Mouse (Mus musculus) macrophage (primary cell): ENCODE measurements around the gene Lyve1. TPM values are rescaled to one million over a fixed set of nuclear protein-coding genes. Genes with fewer than 3 reads are reported as not detected.

Experiments
- H3K27ac ChIP-seq: fragments of 350-480 bp; formaldehyde crosslinking; 2 replicates; pipeline ENCODE4 v1.9.0; 2021
- H3K36me3 ChIP-seq: fragments of 350-480 bp; formaldehyde crosslinking; 2 replicates; pipeline ENCODE4 v1.9.0; 2021; ENCODE audit errors: inconsistent target
- H3K4me3 ChIP-seq: fragments of 350-480 bp; formaldehyde crosslinking; 2 replicates; pipeline ENCODE4 v1.9.0; 2021; ENCODE audit errors: inconsistent target
- H3K79me2 ChIP-seq: fragments of 350-480 bp; formaldehyde crosslinking; 2 replicates; pipeline ENCODE4 v1.9.0; 2021; ENCODE audit errors: inconsistent target
- WGBS: methylation state at CpG from one replicate; pipeline ENCODE4 v1.1.7; 2026; ENCODE audit warnings: inconsistent platforms; ENCODE audit not compliant: missing documents; 5-methylcytosine and 5-hydroxymethylcytosine counted together
- polyA plus RNA-seq: library from polyadenylated mRNA; stranded (reverse); fragments of 250-400 nt; gene quantifications from 3 replicates; pipeline ENCODE4 v1.2.4, GENCODE M21; 2018; ENCODE audit warnings: inconsistent platforms

Gene Lyve1
- polyA plus RNA-seq, 1 experiment from 2014 or later: 0.11 TPM

DNA sequence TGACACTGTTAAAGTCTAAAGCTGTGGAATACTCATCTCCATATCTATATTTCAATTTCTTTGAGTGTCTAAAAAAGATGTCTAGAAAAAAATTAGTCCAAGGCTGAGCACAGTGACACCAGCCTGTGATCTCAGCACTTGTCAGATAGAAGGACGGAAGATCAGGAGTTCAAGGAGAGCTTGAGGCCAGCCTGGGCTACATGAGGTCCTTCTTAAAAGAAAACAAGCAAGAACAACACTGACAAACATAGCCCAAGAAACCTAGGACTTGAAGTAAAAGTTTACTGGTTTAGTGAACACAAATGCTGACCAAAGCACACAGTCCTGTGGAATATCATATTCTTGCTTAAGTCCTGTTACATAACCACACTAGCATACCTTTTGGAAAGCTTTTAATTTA, 29.0 kb downstream of the Lyve1 start:
- 100% methylated on average over 1 of the region's 1 CpGs for WGBS
- H3K27ac ChIP-seq: no peak overlapping the region
- H3K79me2 ChIP-seq: peaks cover 25% of the 10 kb centered on the region
- peaks cover 26% of the 10 kb centered on the region for H3K36me3 ChIP-seq
- no peak overlapping the region for H3K4me3 ChIP-seq

- Histone ChIP-seq H3K36me3 (peaks cover 36% of the 10 kb centered on the region), H3K79me2 (peaks cover 15% of the 10 kb centered on the region), H3K4me3 (no peak overlapping the region), H3K27ac (no peak overlapping the region)
- 0% methylated on average over 1 of the region's 1 CpGs for WGBS
Measured at GRCm38 (mm10) chr7:110833024-110833423, 30.0 kb downstream of the Lyve1 start.

DNA sequence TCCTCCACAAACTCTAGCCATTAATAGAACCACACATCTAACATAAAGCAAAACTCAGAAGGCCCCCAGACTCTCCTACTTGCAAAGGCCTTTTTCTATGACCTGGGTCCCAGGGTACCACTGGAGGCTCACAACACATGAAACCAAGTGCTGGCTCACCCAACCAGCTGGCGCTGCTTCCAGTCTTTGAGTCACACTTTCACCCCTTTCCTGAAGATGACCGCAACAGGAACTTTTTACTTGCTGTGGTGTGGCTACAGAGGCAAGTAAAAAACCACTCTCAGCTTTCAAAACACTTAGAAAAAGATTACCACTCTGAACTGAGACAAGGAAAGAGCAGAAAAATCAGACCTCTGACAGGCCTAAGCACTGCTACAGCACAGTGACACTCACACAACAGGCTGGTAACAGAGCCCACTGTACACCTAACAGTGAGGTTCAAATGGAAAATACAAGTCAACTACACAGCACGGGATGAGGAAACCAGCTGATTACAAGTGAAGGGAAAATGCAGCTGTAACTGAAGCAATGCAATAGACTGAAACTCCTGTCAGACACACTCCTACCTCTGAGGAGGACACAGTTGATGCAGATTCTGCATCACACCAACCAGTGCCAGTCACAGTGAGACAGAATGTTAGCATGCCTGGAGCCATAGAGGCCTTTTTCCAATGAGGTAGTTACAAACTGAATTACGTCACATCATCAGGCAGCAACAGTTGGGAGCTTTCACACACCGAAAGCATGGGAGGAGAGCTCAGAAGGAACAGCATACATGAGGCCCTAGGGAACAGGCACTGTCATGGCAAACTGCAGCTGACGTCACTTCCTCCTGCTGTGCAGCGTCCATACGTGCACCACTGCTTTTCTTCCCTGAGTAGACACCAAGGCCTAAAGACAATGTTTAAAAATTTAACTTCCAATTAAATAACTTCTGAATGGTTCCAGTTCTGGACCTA, 38.8 kb downstream of the Lyve1 start:
- peaks cover 24% of the 10 kb centered on the region for H3K36me3 ChIP-seq
- no peak overlapping the region for H3K4me3 ChIP-seq
- peak overlapping the region; percentile 91 for H3K27ac ChIP-seq
- H3K79me2 ChIP-seq: no peaks in the 10 kb centered on the region
- WGBS: 5% methylated on average over 8 of the region's 8 CpGs

GRCm38 (mm10) chr7:110823593-110823992, 39.4 kb downstream of the Lyve1 start:
- Histone ChIP-seq H3K79me2 (no peaks in the 10 kb centered on the region), H3K27ac (peak overlapping the region; percentile 91), H3K36me3 (peaks cover 18% of the 10 kb centered on the region), H3K4me3 (no peak overlapping the region)
- 8% methylated on average over 4 of the region's 4 CpGs for WGBS

GRCm38 (mm10) chr7:110823076-110823475, 40.0 kb downstream of the Lyve1 start:
- WGBS: 91% methylated on average over 8 of the region's 8 CpGs
- peak overlapping the region; percentile 91 for H3K27ac ChIP-seq
- no peaks in the 10 kb centered on the region for H3K79me2 ChIP-seq
- no peak overlapping the region for H3K4me3 ChIP-seq
- H3K36me3 ChIP-seq: peaks cover 18% of the 10 kb centered on the region; the same call in 1 of the 2 replicates

DNA sequence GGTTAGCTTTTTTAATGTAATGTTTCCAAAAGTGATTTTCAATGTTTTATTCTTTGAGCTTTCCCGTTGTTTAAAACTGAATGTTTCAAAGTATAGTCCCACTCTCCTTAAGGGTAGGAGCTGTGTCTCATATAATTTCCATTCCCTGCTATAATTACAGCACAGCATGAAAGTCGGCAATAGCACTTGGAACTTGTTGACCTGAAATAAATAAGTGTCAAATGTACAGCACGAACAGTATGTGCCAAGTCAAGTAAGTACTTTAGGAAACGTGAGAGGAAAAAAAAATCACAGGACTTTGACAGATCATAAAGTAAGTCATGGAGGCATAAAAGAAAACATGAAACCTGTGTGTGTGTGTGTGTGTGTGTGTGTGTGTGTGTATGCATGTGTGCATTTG, 41.0 kb downstream of the Lyve1 start:
- WGBS: 92% methylated on average over 4 of the region's 4 CpGs
- Histone ChIP-seq H3K4me3 (no peak overlapping the region), H3K27ac (peak overlapping the region; percentile 91), H3K79me2 (no peaks in the 10 kb centered on the region), H3K36me3 (peaks cover 21% of the 10 kb centered on the region; the same call in 1 of the 2 replicates)

GRCm38 (mm10) chr7:110821653-110822052, 41.4 kb downstream of the Lyve1 start:
- H3K4me3 ChIP-seq: no peak overlapping the region
- H3K27ac ChIP-seq: peak overlapping the region; percentile 91
- no peaks in the 10 kb centered on the region for H3K79me2 ChIP-seq
- peaks cover 21% of the 10 kb centered on the region; the same call in 1 of the 2 replicates for H3K36me3 ChIP-seq
- WGBS: 67% methylated on average over 3 of the region's 3 CpGs

- peaks cover 21% of the 10 kb centered on the region; the same call in 1 of the 2 replicates for H3K36me3 ChIP-seq
- peak overlapping the region; percentile 91 for H3K27ac ChIP-seq
- H3K79me2 ChIP-seq: no peaks in the 10 kb centered on the region
- WGBS: 94% methylated on average over 5 of the region's 5 CpGs
- H3K4me3 ChIP-seq: no peak overlapping the region
Measured at GRCm38 (mm10) chr7:110821068-110821467, 42.0 kb downstream of the Lyve1 start.

DNA sequence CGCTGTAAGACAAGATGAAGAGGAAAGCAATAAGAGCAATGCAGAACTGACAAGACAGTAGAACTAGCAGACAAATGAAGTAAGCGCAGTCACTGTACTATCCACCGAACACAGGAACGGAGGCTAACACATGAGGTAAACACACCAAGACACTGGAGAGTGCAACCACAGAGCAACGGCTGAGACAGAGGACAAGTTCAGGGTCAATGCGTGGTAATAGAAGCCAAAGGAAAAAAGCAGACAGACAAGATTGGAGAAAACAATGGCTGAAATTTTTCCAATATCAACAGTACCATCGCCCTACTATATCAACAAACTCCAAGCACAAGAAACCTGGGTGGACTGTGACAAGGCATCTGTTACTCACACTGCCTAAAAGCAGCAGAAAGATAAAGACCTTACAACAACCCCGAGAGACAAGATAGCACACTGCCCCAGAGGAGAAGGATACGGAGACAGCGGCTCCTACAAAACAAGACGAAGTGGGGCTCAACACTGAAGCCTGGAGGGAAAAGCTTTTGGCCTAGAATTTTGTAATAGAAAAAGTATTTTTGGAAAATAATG, 44.2 kb downstream of the Lyve1 start:
- no peak overlapping the region for H3K27ac ChIP-seq
- H3K79me2 ChIP-seq: no peaks in the 10 kb centered on the region
- no peak overlapping the region for H3K4me3 ChIP-seq
- peaks cover 38% of the 10 kb centered on the region for H3K36me3 ChIP-seq
- WGBS: 89% methylated on average over 11 of the region's 11 CpGs

- Histone ChIP-seq H3K27ac (no peak overlapping the region), H3K4me3 (no peak overlapping the region), H3K79me2 (no peaks in the 10 kb centered on the region), H3K36me3 (peaks cover 39% of the 10 kb centered on the region)
- 91% methylated on average over 6 of the region's 6 CpGs for WGBS
Measured at GRCm38 (mm10) chr7:110818206-110818605, 44.8 kb downstream of the Lyve1 start.

DNA sequence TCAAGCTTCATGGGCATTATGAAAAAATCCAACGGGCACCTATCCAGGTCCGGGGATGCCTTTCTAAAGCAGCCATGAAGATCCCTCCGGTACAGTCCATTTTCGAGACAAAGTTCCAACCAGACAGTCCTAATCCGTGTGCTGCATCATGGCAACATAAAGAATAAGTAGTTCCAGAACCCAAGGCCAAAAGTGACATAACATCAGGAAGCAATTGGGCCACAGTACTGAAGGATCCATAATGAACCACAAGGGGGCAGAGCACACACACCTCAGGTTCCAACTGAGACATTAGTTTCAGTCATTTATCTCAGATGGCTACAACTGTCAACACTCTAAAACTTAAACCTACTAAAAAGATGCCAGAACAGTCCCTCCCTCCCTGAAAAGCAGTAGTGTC, 47.0 kb downstream of the Lyve1 start:
- 66% methylated on average over 5 of the region's 5 CpGs for WGBS
- Histone ChIP-seq H3K4me3 (no peak overlapping the region), H3K36me3 (peaks cover 60% of the 10 kb centered on the region), H3K79me2 (no peaks in the 10 kb centered on the region), H3K27ac (no peak overlapping the region)

GRCm38 (mm10) chr7:110813983-110814382, 49.1 kb downstream of the Lyve1 start:
- Histone ChIP-seq H3K27ac (no peak overlapping the region), H3K79me2 (no peaks in the 10 kb centered on the region), H3K4me3 (no peak overlapping the region), H3K36me3 (peaks cover 70% of the 10 kb centered on the region)
- WGBS: 75% methylated on average over 1 of the region's 1 CpGs

GRCm38 (mm10) chr7:110811529-110811928, 51.5 kb downstream of the Lyve1 start:
- Histone ChIP-seq H3K36me3 (peaks cover 82% of the 10 kb centered on the region), H3K4me3 (no peak overlapping the region), H3K27ac (no peak overlapping the region), H3K79me2 (no peaks in the 10 kb centered on the region)
- 95% methylated on average over 5 of the region's 5 CpGs for WGBS

- H3K27ac ChIP-seq: no peak overlapping the region
- no peaks in the 10 kb centered on the region for H3K79me2 ChIP-seq
- WGBS: 89% methylated on average over 8 of the region's 8 CpGs
- peaks cover 83% of the 10 kb centered on the region for H3K36me3 ChIP-seq
- H3K4me3 ChIP-seq: no peak overlapping the region
Measured at GRCm38 (mm10) chr7:110810995-110811394, 52.0 kb downstream of the Lyve1 start.
